Mouse (Mus musculus): ENCODE measurements around the gene Slc38a1. TPM values are rescaled to one million over a fixed set of nuclear protein-coding genes. Genes with fewer than 3 reads are reported as not detected.
A peak's percentile ranks its signal among the peaks of the same experiment; 100 is the strongest.

Gene Slc38a1
- polyA plus RNA-seq, 1 experiment, result 17.0 TPM

GRCm38 (mm10) chr15:96598888-96599578 lies 43.7 kb downstream of the Slc38a1 start:
- Histone ChIP-seq H3K4me1 (ENCODE audit: control insufficient read depth, insufficient read depth, low read length) (peaks cover 3% of the 10 kb centered on the region), H3K4me3 (replicated peaks; ENCODE audit: control insufficient read depth, low read depth, low read length) (no peak overlapping the region), H3K27ac (ENCODE audit: control insufficient read depth, insufficient read depth, low read depth, low read length, poor library complexity) (peak overlapping the region; percentile 62)
- WGBS, result 34% methylated on average over 11 of the region's 11 CpGs
- TF ChIP-seq POLR2A (IDR thresholded peaks at IDR 0.05; ENCODE audit: borderline replicate concordance, control insufficient read depth, low read depth, low read length), result no peak
- TF ChIP-seq CTCF (IDR thresholded peaks at IDR 0.05; ENCODE audit: control insufficient read depth, insufficient read depth, low read length), result no peak

- TF ChIP-seq CTCF (IDR thresholded peaks at IDR 0.05; ENCODE audit: control insufficient read depth, insufficient read depth, low read length) (no peak), POLR2A (IDR thresholded peaks at IDR 0.05; ENCODE audit: borderline replicate concordance, control insufficient read depth, low read depth, low read length) (no peak)
- Histone ChIP-seq H3K4me1 (ENCODE audit: control insufficient read depth, insufficient read depth, low read length) (peaks cover 6% of the 10 kb centered on the region), H3K4me3 (replicated peaks; ENCODE audit: control insufficient read depth, low read depth, low read length) (no peak overlapping the region), H3K27ac (ENCODE audit: control insufficient read depth, insufficient read depth, low read depth, low read length, poor library complexity) (no peak overlapping the region)
- WGBS, result 88% methylated on average over 9 of the region's 9 CpGs
Observed at GRCm38 (mm10) chr15:96597116-96597515, 45.6 kb downstream of the Slc38a1 start.

GRCm38 (mm10) chr15:96594316-96594715 lies 48.4 kb downstream of the Slc38a1 start:
- Histone ChIP-seq H3K27ac (ENCODE audit: control insufficient read depth, insufficient read depth, low read depth, low read length, poor library complexity) (peak overlapping the region; percentile 64; the same call in 1 of the 2 replicates), H3K4me3 (replicated peaks; ENCODE audit: control insufficient read depth, low read depth, low read length) (no peak overlapping the region), H3K4me1 (ENCODE audit: control insufficient read depth, insufficient read depth, low read length) (peaks cover 6% of the 10 kb centered on the region)
- WGBS, result 59% methylated on average over 7 of the region's 7 CpGs
- TF ChIP-seq CTCF (IDR thresholded peaks at IDR 0.05; ENCODE audit: control insufficient read depth, insufficient read depth, low read length), result no peak
- TF ChIP-seq POLR2A (IDR thresholded peaks at IDR 0.05; ENCODE audit: borderline replicate concordance, control insufficient read depth, low read depth, low read length), result no peak

- no peak overlapping the region for H3K4me3 ChIP-seq (replicated peaks; ENCODE audit: control insufficient read depth, low read depth, low read length)
Observed at GRCm38 (mm10) chr15:96593866-96594265, 48.8 kb downstream of the Slc38a1 start.

GRCm38 (mm10) chr15:96593457-96593856 lies 49.3 kb downstream of the Slc38a1 start:
- 31% methylated on average over 6 of the region's 6 CpGs for WGBS
- peaks cover 4% of the 10 kb centered on the region for H3K4me1 ChIP-seq (ENCODE audit: control insufficient read depth, insufficient read depth, low read length)
- peak overlapping the region; percentile 79 for H3K27ac ChIP-seq (ENCODE audit: control insufficient read depth, insufficient read depth, low read depth, low read length, poor library complexity)
- TF ChIP-seq POLR2A (IDR thresholded peaks at IDR 0.05; ENCODE audit: borderline replicate concordance, control insufficient read depth, low read depth, low read length) (no peak), CTCF (IDR thresholded peaks at IDR 0.05; ENCODE audit: control insufficient read depth, insufficient read depth, low read length) (no peak)
- H3K4me3 ChIP-seq (replicated peaks; ENCODE audit: control insufficient read depth, low read depth, low read length), result no peak overlapping the region

More at GRCm38 (mm10) chr15:96593866-96594265, 48.8 kb downstream of the Slc38a1 start:
- 24% methylated on average over 7 of the region's 7 CpGs for WGBS
- no peak for TF ChIP-seq POLR2A (IDR thresholded peaks at IDR 0.05; ENCODE audit: borderline replicate concordance, control insufficient read depth, low read depth, low read length)
- TF ChIP-seq CTCF (IDR thresholded peaks at IDR 0.05; ENCODE audit: control insufficient read depth, insufficient read depth, low read length), result no peak
- H3K27ac ChIP-seq (ENCODE audit: control insufficient read depth, insufficient read depth, low read depth, low read length, poor library complexity), result peak overlapping the region; percentile 79
- H3K4me1 ChIP-seq (ENCODE audit: control insufficient read depth, insufficient read depth, low read length), result peaks cover 4% of the 10 kb centered on the region

- Histone ChIP-seq H3K4me3 (replicated peaks; ENCODE audit: control insufficient read depth, low read depth, low read length) (no peak overlapping the region), H3K4me1 (ENCODE audit: control insufficient read depth, insufficient read depth, low read length) (peaks cover 4% of the 10 kb centered on the region), H3K27ac (ENCODE audit: control insufficient read depth, insufficient read depth, low read depth, low read length, poor library complexity) (peak overlapping the region; percentile 55)
- WGBS, result 48% methylated on average over 13 of the region's 13 CpGs
- TF ChIP-seq CTCF (IDR thresholded peaks at IDR 0.05; ENCODE audit: control insufficient read depth, insufficient read depth, low read length) (no peak), POLR2A (IDR thresholded peaks at IDR 0.05; ENCODE audit: borderline replicate concordance, control insufficient read depth, low read depth, low read length) (no peak)
Observed at GRCm38 (mm10) chr15:96592976-96593375, 49.7 kb downstream of the Slc38a1 start.

- TF ChIP-seq POLR2A (IDR thresholded peaks at IDR 0.05; ENCODE audit: borderline replicate concordance, control insufficient read depth, low read depth, low read length), result no peak
- TF ChIP-seq CTCF (IDR thresholded peaks at IDR 0.05; ENCODE audit: control insufficient read depth, insufficient read depth, low read length), result no peak
- WGBS, result 84% methylated on average over 10 of the region's 10 CpGs
- no peak overlapping the region for H3K27ac ChIP-seq (ENCODE audit: control insufficient read depth, insufficient read depth, low read depth, low read length, poor library complexity)
- peaks cover 4% of the 10 kb centered on the region for H3K4me1 ChIP-seq (ENCODE audit: control insufficient read depth, insufficient read depth, low read length)
- H3K4me3 ChIP-seq (replicated peaks; ENCODE audit: control insufficient read depth, low read depth, low read length), result no peak overlapping the region
Observed at GRCm38 (mm10) chr15:96591876-96592417, 50.8 kb downstream of the Slc38a1 start.

- peaks cover 3% of the 10 kb centered on the region for H3K4me1 ChIP-seq (ENCODE audit: control insufficient read depth, insufficient read depth, low read length)
- H3K4me3 ChIP-seq (replicated peaks; ENCODE audit: control insufficient read depth, low read depth, low read length), result no peak overlapping the region
- WGBS, result 90% methylated on average over 9 of the region's 9 CpGs
- TF ChIP-seq CTCF (IDR thresholded peaks at IDR 0.05; ENCODE audit: control insufficient read depth, insufficient read depth, low read length) (no peak), POLR2A (IDR thresholded peaks at IDR 0.05; ENCODE audit: borderline replicate concordance, control insufficient read depth, low read depth, low read length) (no peak)
- no peak overlapping the region for H3K27ac ChIP-seq (ENCODE audit: control insufficient read depth, insufficient read depth, low read depth, low read length, poor library complexity)
Observed at GRCm38 (mm10) chr15:96588996-96589657, 53.6 kb downstream of the Slc38a1 start.
